Mouse (Mus musculus): Measurements from ENCODE around the gene Ptges3l. TPM values are rescaled to one million over a fixed set of nuclear protein-coding genes. Genes with fewer than 3 reads are reported as not detected.
A peak's percentile ranks its signal among the peaks of the same experiment; 100 is the strongest.

Gene Ptges3l
- polyA plus RNA-seq, 1 experiment from 2014 or later = 13.4 TPM

DNA sequence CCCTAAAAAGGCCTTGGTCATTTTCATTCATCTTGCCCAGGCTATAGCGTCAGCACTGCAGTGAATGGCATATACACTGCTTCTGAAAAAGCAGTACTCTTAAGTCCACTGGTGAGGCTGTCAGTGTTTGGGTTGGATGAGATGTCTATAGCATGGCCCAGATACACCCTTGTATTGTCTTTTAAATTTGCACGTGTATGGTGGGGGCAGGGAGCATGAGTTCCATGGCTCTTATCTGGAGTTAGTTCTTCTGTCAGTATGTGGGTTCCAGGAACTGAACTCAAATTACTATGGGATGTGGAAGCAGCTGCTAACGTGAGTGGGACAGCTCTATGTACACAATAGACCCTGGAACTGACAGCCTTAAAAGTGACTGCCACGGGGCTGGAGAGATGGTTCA is 10.7 kb upstream of the Ptges3l start:
- 60% methylated on average over 4 of the region's 4 CpGs for WGBS
- ATAC-seq (ENCODE audit: low FRiP score, low TSS enrichment) = no peak
- no peak overlapping the region for H3K4me3 ChIP-seq (ENCODE audit: low read depth, low read length)
- no peak overlapping the region for H3K27ac ChIP-seq (replicated peaks)
- no peaks in the 10 kb centered on the region for H3K4me1 ChIP-seq (replicated peaks; ENCODE audit: control insufficient read depth, insufficient read depth)
- TF ChIP-seq CTCF (IDR thresholded peaks at IDR 0.05; ENCODE audit: low read depth) (no peak), EP300 (optimal IDR thresholded peaks at IDR 0.05) (no peak)
- no peak overlapping the region for H3K9ac ChIP-seq (ENCODE audit: low read length)
- no peak overlapping the region for H3K4me2 ChIP-seq (replicated peaks; ENCODE audit: low read depth)
- no peaks in the 10 kb centered on the region for H3K27me3 ChIP-seq (ENCODE audit: control insufficient read depth, insufficient read depth, low read length)
- peaks cover 13% of the 10 kb centered on the region for H3K36me3 ChIP-seq (ENCODE audit: control insufficient read depth, insufficient read depth, low read length)
- no peak for DNase-seq (ENCODE audit: low spot score)
- H3K9me3 ChIP-seq (ENCODE audit: control insufficient read depth, low read length) = no peaks in the 10 kb centered on the region

DNA sequence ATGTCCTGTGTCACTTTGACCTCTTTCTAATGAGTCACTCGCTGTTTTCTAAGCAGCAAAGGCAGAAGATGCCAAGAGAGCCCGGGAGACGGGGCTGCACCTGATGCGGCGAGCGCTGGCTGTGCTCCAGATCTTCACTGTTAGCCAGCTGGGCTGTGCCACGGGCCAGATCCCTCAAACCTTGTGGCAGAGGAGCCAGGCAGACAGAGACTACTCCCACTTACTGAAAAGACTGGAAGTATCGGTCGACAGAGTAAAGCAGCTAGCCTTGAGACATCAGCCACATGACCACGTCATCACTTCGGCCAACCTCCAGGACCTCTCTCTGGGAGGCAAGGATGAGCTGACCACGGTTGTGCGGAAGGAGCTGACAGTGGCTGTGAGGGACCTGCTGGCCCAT is 8.3 kb upstream of the Ptges3l start:
- no peaks in the 10 kb centered on the region for H3K4me1 ChIP-seq (replicated peaks; ENCODE audit: control insufficient read depth, insufficient read depth)
- TF ChIP-seq CTCF (IDR thresholded peaks at IDR 0.05; ENCODE audit: low read depth) (no peak), EP300 (optimal IDR thresholded peaks at IDR 0.05) (no peak)
- 86% methylated on average over 13 of the region's 13 CpGs for WGBS
- no peaks in the 10 kb centered on the region for H3K27me3 ChIP-seq (ENCODE audit: control insufficient read depth, insufficient read depth, low read length)
- no peak overlapping the region for H3K4me2 ChIP-seq (replicated peaks; ENCODE audit: low read depth)
- no peak for DNase-seq (ENCODE audit: low spot score)
- no peak for ATAC-seq (ENCODE audit: low FRiP score, low TSS enrichment)
- no peak overlapping the region for H3K9ac ChIP-seq (ENCODE audit: low read length)
- peaks cover 13% of the 10 kb centered on the region for H3K36me3 ChIP-seq (ENCODE audit: control insufficient read depth, insufficient read depth, low read length)
- H3K4me3 ChIP-seq (ENCODE audit: low read depth, low read length) = no peak overlapping the region
- H3K27ac ChIP-seq (replicated peaks) = no peak overlapping the region
- H3K9me3 ChIP-seq (ENCODE audit: control insufficient read depth, low read length) = no peaks in the 10 kb centered on the region

DNA sequence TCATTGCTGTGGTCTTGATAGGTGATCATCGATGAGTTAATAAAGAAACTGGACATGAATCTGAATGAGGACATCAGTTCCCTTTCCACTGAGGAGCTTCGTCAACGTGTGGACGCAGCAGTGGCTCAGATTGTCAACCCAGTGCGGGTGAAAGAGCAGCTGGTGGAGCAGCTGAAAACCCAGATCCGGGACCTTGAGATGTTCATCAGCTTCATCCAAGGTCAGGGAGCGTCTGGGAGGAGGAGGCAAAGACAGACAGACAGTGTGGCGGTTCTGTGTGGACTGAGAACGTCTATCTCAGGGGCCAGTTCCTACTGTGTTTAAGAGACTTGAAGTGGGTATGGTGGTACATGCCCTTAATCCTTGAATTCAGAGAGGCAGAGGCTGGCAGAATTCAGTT is 6.2 kb upstream of the Ptges3l start:
- Histone ChIP-seq H3K4me1 (replicated peaks; ENCODE audit: control insufficient read depth, insufficient read depth) (no peaks in the 10 kb centered on the region), H3K9me3 (ENCODE audit: control insufficient read depth, low read length) (no peaks in the 10 kb centered on the region), H3K4me3 (ENCODE audit: low read depth, low read length) (no peak overlapping the region), H3K36me3 (ENCODE audit: control insufficient read depth, insufficient read depth, low read length) (peaks cover 13% of the 10 kb centered on the region), H3K27me3 (ENCODE audit: control insufficient read depth, insufficient read depth, low read length) (no peaks in the 10 kb centered on the region), H3K27ac (replicated peaks) (no peak overlapping the region), H3K4me2 (replicated peaks; ENCODE audit: low read depth) (no peak overlapping the region), H3K9ac (ENCODE audit: low read length) (no peak overlapping the region)
- TF ChIP-seq CTCF (IDR thresholded peaks at IDR 0.05; ENCODE audit: low read depth) = no peak
- no peak for TF ChIP-seq EP300 (optimal IDR thresholded peaks at IDR 0.05)
- no peak for ATAC-seq (ENCODE audit: low FRiP score, low TSS enrichment)
- no peak for DNase-seq (ENCODE audit: low spot score)
- WGBS = 90% methylated on average over 9 of the region's 9 CpGs

DNA sequence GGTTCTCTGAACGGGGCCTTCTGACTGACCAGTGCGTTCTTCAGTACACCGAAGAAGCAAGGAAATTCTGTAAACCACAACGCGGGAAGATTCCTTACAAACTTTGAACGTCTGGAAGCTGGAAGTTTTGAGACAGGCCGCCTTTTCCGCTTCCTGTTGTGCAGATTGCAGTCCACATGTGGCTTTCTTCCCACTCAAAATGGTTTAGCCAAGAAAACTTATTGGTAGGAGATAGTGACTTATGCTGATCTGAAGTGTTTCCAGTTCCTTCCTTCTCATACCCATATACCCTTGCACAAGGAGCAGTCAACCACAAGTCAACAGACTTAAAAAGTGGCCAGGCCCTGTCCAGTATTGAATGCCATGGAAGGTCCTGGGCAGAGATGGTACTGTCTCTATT is 1.0 kb upstream of the Ptges3l start:
- Histone ChIP-seq H3K4me3 (ENCODE audit: low read depth, low read length) (peak overlapping the region; percentile 94), H3K27me3 (ENCODE audit: control insufficient read depth, insufficient read depth, low read length) (no peaks in the 10 kb centered on the region), H3K9me3 (ENCODE audit: control insufficient read depth, low read length) (no peaks in the 10 kb centered on the region), H3K4me1 (replicated peaks; ENCODE audit: control insufficient read depth, insufficient read depth) (peaks cover 4% of the 10 kb centered on the region; the same call in 1 of the 2 replicates), H3K27ac (replicated peaks) (no peak overlapping the region), H3K4me2 (replicated peaks; ENCODE audit: low read depth) (peak overlapping the region; percentile 92), H3K36me3 (ENCODE audit: control insufficient read depth, insufficient read depth, low read length) (peaks cover 2% of the 10 kb centered on the region; the same call in 1 of the 2 replicates), H3K9ac (ENCODE audit: low read length) (peak overlapping the region; percentile 90)
- DNase-seq (ENCODE audit: low spot score) (no peak), ATAC-seq (ENCODE audit: low FRiP score, low TSS enrichment) (no peak)
- WGBS = 51% methylated on average over 8 of the region's 8 CpGs
- TF ChIP-seq CTCF (IDR thresholded peaks at IDR 0.05; ENCODE audit: low read depth) = no peak

DNA sequence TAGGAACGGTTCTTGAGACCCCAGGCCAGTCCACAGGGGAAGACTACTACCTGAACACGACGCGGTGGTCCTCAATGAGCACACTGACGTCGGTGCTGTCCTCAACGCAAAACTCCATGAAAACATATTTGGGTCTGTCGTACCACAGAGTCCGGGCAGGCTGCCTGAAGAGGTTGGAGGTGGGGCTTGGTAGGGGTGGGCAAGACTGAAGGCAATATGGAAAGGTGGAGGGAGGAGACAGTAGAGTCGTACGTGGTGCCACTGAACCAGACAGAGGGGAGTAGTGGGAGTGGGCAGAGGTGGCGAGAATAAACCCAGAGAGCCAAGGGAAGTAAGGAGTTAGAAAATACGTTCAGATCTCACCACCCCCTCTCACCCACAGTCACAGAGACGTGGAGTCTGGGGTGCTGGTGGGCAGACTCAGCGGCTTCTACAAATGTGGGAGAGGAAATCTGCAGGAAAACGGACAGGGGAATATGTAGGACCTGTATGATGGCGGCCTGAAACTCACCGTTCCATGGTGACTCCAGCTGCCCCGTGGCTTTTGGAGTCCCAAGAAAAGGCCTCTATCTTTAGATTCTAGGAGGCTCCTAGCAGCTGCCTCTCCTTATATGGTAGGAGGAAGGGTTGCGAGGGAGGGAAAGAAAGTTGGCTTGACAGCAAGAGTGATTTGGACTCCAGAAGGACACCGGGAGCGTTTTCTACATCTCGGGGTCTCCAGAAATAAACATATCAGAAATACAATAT is 855 bp downstream of the Ptges3l start, which contains the start of gene Gm27029:
Gm27029 (minus strand) TSS at position 692 of the 747 bp plus-strand sequence.
- ATAC-seq (ENCODE audit: low FRiP score, low TSS enrichment) = peak; percentile 61

DNA sequence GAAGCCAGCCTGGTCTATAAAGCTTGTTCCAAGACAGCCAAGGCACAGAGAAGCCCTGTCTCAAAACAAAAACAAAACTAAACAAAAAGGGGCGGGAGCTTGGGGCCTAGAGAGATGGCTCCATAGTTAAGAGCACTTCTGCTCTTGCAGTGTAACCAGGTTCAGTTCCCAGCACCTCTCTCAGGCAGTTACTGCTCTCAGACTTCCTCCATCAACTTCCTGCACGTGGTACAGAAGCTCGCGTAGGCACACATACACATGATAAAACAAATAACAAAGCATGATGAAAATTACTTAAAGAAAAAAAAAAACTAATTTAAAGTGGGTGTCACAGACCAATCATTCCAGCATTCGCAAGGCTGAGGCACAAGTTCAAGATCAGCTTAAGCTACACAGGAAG is 5.0 kb downstream of the Ptges3l start:
- ATAC-seq (ENCODE audit: low FRiP score, low TSS enrichment) = no peak
- no peak for DNase-seq (ENCODE audit: low spot score)
- 93% methylated on average over 5 of the region's 5 CpGs for WGBS
- TF ChIP-seq CTCF (IDR thresholded peaks at IDR 0.05; ENCODE audit: low read depth) (no peak), EP300 (optimal IDR thresholded peaks at IDR 0.05) (no peak)
- Histone ChIP-seq H3K27me3 (ENCODE audit: control insufficient read depth, insufficient read depth, low read length) (no peaks in the 10 kb centered on the region), H3K9me3 (ENCODE audit: control insufficient read depth, low read length) (no peaks in the 10 kb centered on the region), H3K36me3 (ENCODE audit: control insufficient read depth, insufficient read depth, low read length) (no peaks in the 10 kb centered on the region), H3K4me2 (replicated peaks; ENCODE audit: low read depth) (no peak overlapping the region), H3K27ac (replicated peaks) (no peak overlapping the region), H3K9ac (ENCODE audit: low read length) (no peak overlapping the region), H3K4me3 (ENCODE audit: low read depth, low read length) (no peak overlapping the region), H3K4me1 (replicated peaks; ENCODE audit: control insufficient read depth, insufficient read depth) (no peaks in the 10 kb centered on the region)

More for the DNA sequence above, 855 bp downstream of the Ptges3l start, which contains the start of gene Gm27029:
- Histone ChIP-seq H3K27ac (replicated peaks) (peak within 1 kb of the TSS; percentile 94), H3K9ac (ENCODE audit: low read length) (peak within 1 kb of the TSS; percentile 90), H3K4me1 (replicated peaks; ENCODE audit: control insufficient read depth, insufficient read depth) (peaks cover 4% of the 10 kb centered on the region; the same call in 1 of the 2 replicates), H3K36me3 (ENCODE audit: control insufficient read depth, insufficient read depth, low read length) (no peaks in the 10 kb centered on the region), H3K4me3 (ENCODE audit: low read depth, low read length) (peak within 1 kb of the TSS; percentile 94), H3K4me2 (replicated peaks; ENCODE audit: low read depth) (peak within 1 kb of the TSS; percentile 92), H3K9me3 (ENCODE audit: control insufficient read depth, low read length) (no peaks in the 10 kb centered on the region), H3K27me3 (ENCODE audit: control insufficient read depth, insufficient read depth, low read length) (no peaks in the 10 kb centered on the region)
- peak; percentile 45 for DNase-seq (ENCODE audit: low spot score)
- WGBS = 4% methylated on average over 23 of the region's 23 CpGs
- TF ChIP-seq EP300 (optimal IDR thresholded peaks at IDR 0.05) (no peak), CTCF (IDR thresholded peaks at IDR 0.05; ENCODE audit: low read depth) (no peak)
